Comparison of ENCODE assay signal across 8 mouse cellular contexts in the genomic region with DNA sequence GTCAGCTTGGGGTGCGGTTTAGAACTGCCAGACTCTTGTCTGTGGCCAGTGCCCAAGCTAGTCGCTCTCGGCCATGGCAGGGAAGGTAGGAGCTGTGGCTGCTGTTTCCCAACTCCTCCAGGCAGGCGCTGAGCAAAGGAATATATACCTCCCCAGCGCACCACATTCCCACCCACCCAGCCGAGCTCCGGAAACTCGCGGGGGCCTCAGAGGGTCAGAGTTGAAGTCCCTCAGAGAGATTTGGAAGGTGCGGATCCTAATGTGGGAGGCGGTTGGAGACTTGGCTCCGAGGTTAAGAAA. TPM values are rescaled to one million over a fixed set of nuclear protein-coding genes. Genes with fewer than 3 reads are reported as not detected.
DNase-seq lines count a peak whose midpoint lies in the region; ATAC-seq and TF ChIP-seq lines count a peak whose summit lies in the region.
"Had no signal": no experiment of that assay in that cellular context is flagged by ENCODE, and none has a peak within 500 bp of the region (broad histone marks: within the 10 kb centered on the region; RNA-seq: fewer than 3 reads in every experiment).

No protein-coding gene starts in this region.

- TF ChIP-seq POLR2A in lung, adult 2 months (IDR thresholded peaks at IDR 0.05; ENCODE audit: borderline replicate concordance, extremely low read depth, low read depth, low read length): no peak
- no peak for TF ChIP-seq POLR2A in embryonic fibroblast, embryonic 13.5 days (IDR thresholded peaks at IDR 0.05; ENCODE audit: low read depth, low read length)

- peak overlapping the region; percentile 55 for H3K4me3 ChIP-seq in lung, adult 2 months (replicated peaks; ENCODE audit: extremely low read depth, low read depth, low read length)
- peak overlapping the region; percentile 44 for H3K4me3 ChIP-seq in embryonic fibroblast, embryonic 13.5 days (ENCODE audit: insufficient read depth, low read length)
- peak overlapping the region; percentile 54 for H3K4me3 ChIP-seq in intestine, embryonic 16.5 days (ENCODE audit: low read length)
- peak overlapping the region; percentile 48 for H3K4me3 ChIP-seq in neural tube, embryonic 14.5 days (ENCODE audit: low read depth, low read length)

- WGBS in lung, adult 2 months: 19% methylated on average over 12 of the region's 12 CpGs
- WGBS in intestine, embryonic 16.5 days: 16% methylated on average over 12 of the region's 12 CpGs
- 17% methylated on average over 12 of the region's 12 CpGs for WGBS in neural tube, embryonic 14.5 days

- peak overlapping the region; percentile 49; the same call in 1 of the 2 replicates for H3K9ac ChIP-seq in intestine, embryonic 16.5 days (ENCODE audit: low read depth, low read length)
- H3K9ac ChIP-seq in neural tube, embryonic 14.5 days (replicated peaks; ENCODE audit: low read depth, low read length): peak overlapping the region; percentile 50

- H3K4me1 ChIP-seq in lung, adult 2 months (ENCODE audit: control insufficient read depth, insufficient read depth, low read length): peaks cover 6% of the 10 kb centered on the region; the same call in 1 of the 2 replicates
- H3K4me1 ChIP-seq in embryonic fibroblast, embryonic 13.5 days (ENCODE audit: control insufficient read depth, insufficient read depth, low read length): no peaks in the 10 kb centered on the region
- H3K4me1 ChIP-seq in intestine, embryonic 16.5 days (ENCODE audit: control insufficient read depth, insufficient read depth, low read length): no peaks in the 10 kb centered on the region
- no peaks in the 10 kb centered on the region for H3K4me1 ChIP-seq in neural tube, embryonic 14.5 days (ENCODE audit: control insufficient read depth, insufficient read depth, low read length)

- DNase-seq in lung, adult 2 months: no peak
- DNase-seq in lung, postnatal 25 days (ENCODE audit: low spot score): no peak
- DNase-seq in cerebellum, adult 9-10 months: no peak
- DNase-seq in spleen, adult 18-20 months: no peak

- no peaks in the 10 kb centered on the region for H3K27me3 ChIP-seq in intestine, embryonic 16.5 days (replicated peaks; ENCODE audit: control insufficient read depth, insufficient read depth, low read length)
- H3K27me3 ChIP-seq in neural tube, embryonic 14.5 days (ENCODE audit: control insufficient read depth, insufficient read depth, low read length): no peaks in the 10 kb centered on the region

- no peaks in the 10 kb centered on the region for H3K9me3 ChIP-seq in intestine, embryonic 16.5 days (ENCODE audit: control insufficient read depth, low read length)
- no peaks in the 10 kb centered on the region for H3K9me3 ChIP-seq in neural tube, embryonic 14.5 days (ENCODE audit: control insufficient read depth, low read length)

- no peak for ATAC-seq in intestine, embryonic 16.5 days
- ATAC-seq in neural tube, embryonic 14.5 days (ENCODE audit: low read depth): no peak; the same call in 1 of the 2 replicates

- TF ChIP-seq CTCF in lung, adult 2 months (IDR thresholded peaks at IDR 0.05; ENCODE audit: insufficient read depth, low read length): no peak
- no peak for TF ChIP-seq CTCF in embryonic fibroblast, embryonic 13.5 days (IDR thresholded peaks at IDR 0.05; ENCODE audit: borderline replicate concordance, insufficient read depth, low read length)

- no peaks in the 10 kb centered on the region for H3K36me3 ChIP-seq in intestine, embryonic 16.5 days (ENCODE audit: control insufficient read depth, insufficient read depth, low read length)
- no peaks in the 10 kb centered on the region for H3K36me3 ChIP-seq in neural tube, embryonic 14.5 days (ENCODE audit: control insufficient read depth, insufficient read depth, low read length)

- no peak overlapping the region for H3K27ac ChIP-seq in embryonic fibroblast, embryonic 13.5 days (ENCODE audit: insufficient read depth, low read length)
- H3K27ac ChIP-seq in intestine, embryonic 16.5 days (ENCODE audit: low read length): no peak overlapping the region
- H3K27ac ChIP-seq in neural tube, embryonic 14.5 days (ENCODE audit: low read depth, low read length): no peak overlapping the region

- peak overlapping the region; percentile 79 for H3K4me2 ChIP-seq in intestine, embryonic 16.5 days (ENCODE audit: low read depth, low read length)
- peak overlapping the region; percentile 78 for H3K4me2 ChIP-seq in neural tube, embryonic 14.5 days (ENCODE audit: low read depth, low read length)

RNA-seq across cellular contexts. Expression of a gene that starts 8.9 kb away (rescaled TPM):
- not detected in 2 replicates for polyA plus RNA-seq in lung, adult 2 months (2012; rRNA removed)
- not detected in 2 replicates for polyA plus RNA-seq in embryonic fibroblast, embryonic 13.5 days (2011; ENCODE audit: insufficient read length, low read depth, missing spikeins)
- not detected in 2 replicates for polyA plus RNA-seq in intestine, embryonic 16.5 days (2015; fragmentation: Nextera tagmentation; extraction: Ambion mirVana)
- polyA plus RNA-seq in neural tube, embryonic 14.5 days (2014; fragmentation: Nextera tagmentation; extraction: Ambion mirVana): not detected in 2 replicates
- polyA plus RNA-seq: gonadal fat pad, adult 2 months had no signal
